Mouse (Mus musculus) small intestine, adult 2 months (tissue): ENCODE measurements around the gene Shld2. TPM values are rescaled to one million over a fixed set of nuclear protein-coding genes. Genes with fewer than 3 reads are reported as not detected.
"Not testable (repeated sequence)": the region's sequence is repeated elsewhere in the genome, so short reads cannot be mapped to it uniquely, and the experiment has no call there.

Source experiments
- H3K27ac ChIP-seq: fragments of 200-500 bp; 2 replicates; pipeline ENCODE4 v1.5.1; 2012; ENCODE audit warnings: low read depth, low read length, control low read depth, inconsistent platforms; ENCODE audit not compliant: insufficient read depth
- H3K27me3 ChIP-seq: fragments of 200-500 bp; 2 replicates; pipeline ENCODE4 v1.6.1; 2012; ENCODE audit warnings: mild to moderate bottlenecking, moderate library complexity, low read length, inconsistent platforms; ENCODE audit not compliant: control insufficient read depth, insufficient read depth
- H3K36me3 ChIP-seq: fragments of 200-500 bp; 2 replicates; pipeline ENCODE4 v1.6.1; 2012; ENCODE audit warnings: mild to moderate bottlenecking, low read length, control low read depth, inconsistent platforms; ENCODE audit not compliant: control insufficient read depth, insufficient read depth
- H3K4me1 ChIP-seq: fragments of 200-500 bp; 2 replicates; pipeline ENCODE4 v1.6.1; 2012; ENCODE audit warnings: low read length, inconsistent platforms, mixed read lengths; ENCODE audit not compliant: control insufficient read depth, insufficient read depth, insufficient read length
- H3K4me3 ChIP-seq: fragments of 200-500 bp; 2 replicates; pipeline ENCODE4 v1.5.1; 2012; ENCODE audit warnings: low read depth, mild to moderate bottlenecking, control low read depth, inconsistent platforms, low read length, moderate library complexity
- CTCF ChIP-seq: fragments of 200-500 bp; IDR thresholded peaks from 2 replicates; pipeline ENCODE4 v1.5.1; 2012; ENCODE audit warnings: low read depth, mild to moderate bottlenecking, control low read depth, inconsistent platforms, low read length, moderate library complexity, mixed read lengths; ENCODE audit not compliant: insufficient replicate concordance, insufficient read length; ENCODE audit errors: extremely low read depth
- POLR2A ChIP-seq: fragments of 200-500 bp; IDR thresholded peaks from 2 replicates; pipeline ENCODE4 v1.6.1; 2012; ENCODE audit warnings: low read depth, mild to moderate bottlenecking, control low read depth, inconsistent platforms, low read length, moderate library complexity
- WGBS: fragments of 180-500 bp; shearing (Covaris S2); methylation state at CpG from one replicate; pipeline ENCODE4 v1.1.7; 2018; 5-methylcytosine and 5-hydroxymethylcytosine counted together
- polyA plus RNA-seq: library from polyadenylated mRNA; depleted of rRNA; stranded (reverse); fragments of >200 nt; gene quantifications from 2 replicates; pipeline ENCODE4 v1.2.3, GENCODE M21; 2012

The Shld2 gene
- polyA plus RNA-seq, 1 experiment: 0.79 TPM

GRCm38 (mm10) chr14:34326606-34327005 lies 16.3 kb upstream of the Shld2 start:
- no peaks in the 10 kb centered on the region for H3K27me3 ChIP-seq
- H3K4me3 ChIP-seq: no peak overlapping the region
- H3K36me3 ChIP-seq: peaks cover 69% of the 10 kb centered on the region
- 88% methylated on average over 3 of the region's 3 CpGs for WGBS
- no peak overlapping the region for H3K27ac ChIP-seq
- TF ChIP-seq POLR2A: no peak
- no peak for TF ChIP-seq CTCF
- H3K4me1 ChIP-seq: no peaks in the 10 kb centered on the region

DNA sequence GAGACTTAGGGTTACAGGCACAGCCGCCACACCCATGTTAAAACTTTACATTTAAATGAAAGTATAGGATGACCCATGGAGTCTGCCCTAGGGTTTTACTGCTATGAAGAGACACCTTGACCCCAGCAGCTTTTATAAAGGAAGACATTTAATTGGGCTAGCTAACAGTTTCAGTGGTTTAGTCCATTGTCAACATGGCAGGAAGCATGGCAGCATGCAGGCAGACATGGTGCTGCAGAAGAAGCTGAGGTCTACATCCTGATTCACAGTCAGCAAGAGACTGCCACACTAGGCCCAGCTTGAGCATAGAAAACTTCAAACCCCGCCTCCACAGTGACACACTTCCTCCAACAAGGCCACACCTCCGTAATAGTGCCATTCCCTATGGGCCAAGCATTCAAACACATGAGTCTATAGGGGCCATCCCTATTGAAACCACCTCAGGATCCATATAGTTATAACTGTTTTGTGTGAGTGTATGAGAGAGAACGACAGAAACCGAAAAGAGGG lies 13.3 kb upstream of the Shld2 start:
- 95% methylated on average over 5 of the region's 5 CpGs for WGBS
- TF ChIP-seq POLR2A (no peak), CTCF (no peak)

DNA sequence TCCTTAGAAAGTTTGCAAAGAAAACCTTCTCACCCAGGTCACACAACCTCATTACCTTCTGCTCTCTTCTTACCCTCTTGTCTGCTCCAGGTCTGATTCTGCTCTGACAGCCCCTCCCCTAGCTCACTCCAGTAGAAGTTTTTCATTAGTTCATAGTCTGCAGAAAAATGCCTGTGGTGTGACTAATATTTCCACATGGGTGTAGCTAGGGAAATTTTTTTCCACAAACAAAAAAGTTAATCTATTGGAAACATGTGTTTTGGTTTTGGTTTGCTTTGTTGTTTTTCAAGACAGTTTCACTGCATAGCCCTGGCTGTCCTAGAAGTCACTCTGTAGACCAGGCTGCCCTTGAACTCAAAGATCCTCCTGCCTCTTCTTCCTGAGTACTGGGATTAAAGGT lies 7.8 kb upstream of the Shld2 start:
- Histone ChIP-seq H3K36me3 (peaks cover 43% of the 10 kb centered on the region), H3K4me1 (peaks cover 3% of the 10 kb centered on the region; the same call in 1 of the 2 replicates), H3K27ac (no peak overlapping the region)

More for the DNA sequence above, 13.3 kb upstream of the Shld2 start:
- H3K27me3 ChIP-seq: no peaks in the 10 kb centered on the region
- no peaks in the 10 kb centered on the region for H3K4me1 ChIP-seq
- H3K27ac ChIP-seq: no peak overlapping the region
- peaks cover 64% of the 10 kb centered on the region for H3K36me3 ChIP-seq
- H3K4me3 ChIP-seq: no peak overlapping the region

GRCm38 (mm10) chr14:34317431-34317830 lies 7.1 kb upstream of the Shld2 start:
- WGBS: 64% methylated on average over 3 of the region's 3 CpGs
- Histone ChIP-seq H3K4me1 (peaks cover 3% of the 10 kb centered on the region; the same call in 1 of the 2 replicates), H3K27me3 (no peaks in the 10 kb centered on the region), H3K36me3 (peaks cover 38% of the 10 kb centered on the region), H3K4me3 (no peak overlapping the region), H3K27ac (no peak overlapping the region)
- TF ChIP-seq CTCF (no peak), POLR2A (no peak)

More for the DNA sequence above, 7.8 kb upstream of the Shld2 start:
- no peak for TF ChIP-seq CTCF
- no peak for TF ChIP-seq POLR2A
- no peaks in the 10 kb centered on the region for H3K27me3 ChIP-seq
- no peak overlapping the region for H3K4me3 ChIP-seq

DNA sequence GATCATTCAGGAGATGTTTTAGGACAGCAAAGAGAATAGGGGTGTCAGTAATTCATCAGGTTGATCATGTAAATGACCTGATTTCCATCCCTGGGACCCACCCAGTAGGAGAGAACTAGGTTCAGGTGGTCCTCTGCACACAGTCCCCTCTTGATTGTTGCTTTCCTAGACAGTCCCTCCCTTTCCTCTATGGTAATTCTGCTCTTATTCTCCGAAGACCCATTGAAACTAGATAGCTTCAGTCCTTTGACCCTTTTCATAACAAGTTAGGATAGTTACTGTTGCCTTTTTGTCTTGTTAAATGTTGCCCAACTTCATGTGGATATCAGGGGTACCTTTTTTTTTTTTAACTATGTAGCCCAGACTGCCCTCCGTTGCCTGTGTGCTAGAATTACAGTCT lies 6.1 kb upstream of the Shld2 start:
- Histone ChIP-seq H3K4me3 (no peak overlapping the region), H3K27ac (no peak overlapping the region), H3K36me3 (peaks cover 34% of the 10 kb centered on the region), H3K4me1 (peaks cover 3% of the 10 kb centered on the region; the same call in 1 of the 2 replicates), H3K27me3 (no peaks in the 10 kb centered on the region)
- TF ChIP-seq CTCF (no peak), POLR2A (no peak)
- WGBS: 85% methylated on average over 2 of the region's 2 CpGs

DNA sequence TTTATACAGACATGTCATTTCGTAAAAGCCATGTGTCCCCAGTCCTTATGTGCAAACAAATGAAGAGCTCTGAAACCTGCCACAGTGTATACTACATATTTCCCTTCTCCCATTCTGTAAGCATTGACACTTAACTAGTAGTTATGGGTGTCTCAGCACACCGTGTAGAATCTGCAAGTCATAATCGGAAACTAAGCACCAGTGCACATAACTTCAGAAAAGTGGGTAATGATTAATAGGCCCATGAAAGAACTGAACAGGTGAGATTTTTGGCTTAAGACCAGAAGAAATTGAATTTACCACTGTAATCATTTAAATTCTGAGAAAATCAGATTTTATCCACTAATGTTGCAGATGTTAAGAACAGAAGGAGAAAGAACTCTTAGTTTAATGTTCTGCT lies 4.5 kb upstream of the Shld2 start:
- WGBS: 29% methylated on average over 3 of the region's 3 CpGs
- Histone ChIP-seq H3K27me3 (no peaks in the 10 kb centered on the region), H3K36me3 (peaks cover 23% of the 10 kb centered on the region), H3K27ac (no peak overlapping the region), H3K4me3 (no peak overlapping the region), H3K4me1 (peaks cover 3% of the 10 kb centered on the region; the same call in 1 of the 2 replicates)
- no peak for TF ChIP-seq POLR2A
- no peak for TF ChIP-seq CTCF

GRCm38 (mm10) chr14:34314383-34314782 lies 4.1 kb upstream of the Shld2 start:
- 56% methylated on average over 8 of the region's 8 CpGs for WGBS
- Histone ChIP-seq H3K36me3 (peaks cover 20% of the 10 kb centered on the region), H3K4me3 (peak overlapping the region; percentile 40)
- H3K27me3 ChIP-seq, H3K4me1 ChIP-seq, H3K27ac ChIP-seq: not testable (repeated sequence)

DNA sequence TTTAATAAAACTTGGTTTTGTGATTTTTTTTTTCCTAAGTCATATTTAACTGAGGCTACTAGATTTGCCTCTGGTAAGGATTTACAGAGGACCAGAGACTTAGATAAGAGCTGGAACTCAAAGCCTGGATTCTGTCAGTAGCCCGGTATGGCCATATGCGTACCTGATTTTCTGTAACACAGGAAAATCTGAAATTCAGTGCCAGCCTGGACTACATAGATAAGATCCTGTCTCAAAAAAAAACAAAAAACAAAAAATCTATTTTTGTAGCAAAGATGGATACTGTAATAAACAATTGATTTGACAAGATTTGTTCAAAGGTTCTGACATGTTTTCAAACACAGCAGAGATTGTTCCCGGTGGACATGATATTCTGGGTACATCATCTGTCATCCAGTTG lies 3.3 kb upstream of the Shld2 start:
- Histone ChIP-seq H3K36me3 (peaks cover 16% of the 10 kb centered on the region), H3K4me1 (peaks cover 5% of the 10 kb centered on the region; the same call in 1 of the 2 replicates), H3K4me3 (no peak overlapping the region), H3K27ac (no peak overlapping the region), H3K27me3 (no peaks in the 10 kb centered on the region)
- 42% methylated on average over 3 of the region's 3 CpGs for WGBS
- TF ChIP-seq CTCF: no peak
- no peak for TF ChIP-seq POLR2A
